Mouse (Mus musculus) MEL (cell line): ENCODE measurements around the gene Klk1b5.

Source experiments
- CTCF ChIP-seq, 3 experiments: IDR thresholded peaks in 2 of 3; conservative IDR thresholded peaks in 1 of 3; 2 replicates each; pipeline ENCODE4 v1.5.1; 2011 to 2012; ENCODE audit warnings: low read length in 3 of 3, low read depth in 2 of 3, mild to moderate bottlenecking in 2 of 3, improper control_type of control experiment in 1 of 3, inconsistent platforms in 1 of 3, mixed read lengths in 1 of 3, moderate library complexity in 1 of 3; ENCODE audit not compliant: control insufficient read depth in 1 of 3, insufficient read depth in 1 of 3, poor library complexity in 1 of 3, severe bottlenecking in 1 of 3
- ELF1 ChIP-seq: IDR thresholded peaks from 2 replicates; pipeline ENCODE4 v1.6.1; 2014; ENCODE audit warnings: low read depth, mild to moderate bottlenecking, inconsistent platforms, low read length, improper control_type of control experiment, moderate library complexity
- EP300 ChIP-seq, 2 experiments: IDR thresholded peaks; 2 replicates each; pipeline ENCODE4 v1.6.1; 2011; ENCODE audit warnings: improper control_type of control experiment in 2 of 2, low read length in 2 of 2, low read depth in 1 of 2, mild to moderate bottlenecking in 1 of 2
- ETS1 ChIP-seq: IDR thresholded peaks from 2 replicates; pipeline ENCODE4 v1.6.1; 2012; ENCODE audit warnings: low read depth, mild to moderate bottlenecking, inconsistent platforms, low read length, improper control_type of control experiment, moderate library complexity
- POLR2A ChIP-seq, 2 experiments: IDR thresholded peaks; 2 replicates each; pipeline ENCODE4 v1.6.1; 2011 to 2012; ENCODE audit warnings: low read length in 2 of 2, mild to moderate bottlenecking in 2 of 2, control low read depth in 1 of 2, improper control_type of control experiment in 1 of 2, low read depth in 1 of 2, moderate library complexity in 1 of 2; ENCODE audit not compliant: control insufficient read depth in 1 of 2, insufficient read depth in 1 of 2, poor library complexity in 1 of 2
- POLR2AphosphoS2 ChIP-seq: IDR thresholded peaks from 2 replicates; pipeline ENCODE4 v1.6.1; 2011; ENCODE audit warnings: low read length, improper control_type of control experiment
- SMC3 ChIP-seq: IDR thresholded peaks from 2 replicates; pipeline ENCODE4 v1.6.1; 2011; ENCODE audit warnings: low read depth, low read length, improper control_type of control experiment
- USF2 ChIP-seq, 2 experiments: IDR thresholded peaks; 2 replicates each; pipeline ENCODE4 v1.6.1; 2011 to 2012; ENCODE audit warnings: improper control_type of control experiment in 2 of 2, low read length in 2 of 2, borderline replicate concordance in 1 of 2, inconsistent platforms in 1 of 2, low read depth in 1 of 2, mild to moderate bottlenecking in 1 of 2; ENCODE audit not compliant: insufficient read depth in 1 of 2
- ZNF384 ChIP-seq: IDR thresholded peaks from 2 replicates; pipeline ENCODE4 v1.6.1; 2012; ENCODE audit warnings: low read depth, mild to moderate bottlenecking, inconsistent platforms, low read length, improper control_type of control experiment

DNA sequence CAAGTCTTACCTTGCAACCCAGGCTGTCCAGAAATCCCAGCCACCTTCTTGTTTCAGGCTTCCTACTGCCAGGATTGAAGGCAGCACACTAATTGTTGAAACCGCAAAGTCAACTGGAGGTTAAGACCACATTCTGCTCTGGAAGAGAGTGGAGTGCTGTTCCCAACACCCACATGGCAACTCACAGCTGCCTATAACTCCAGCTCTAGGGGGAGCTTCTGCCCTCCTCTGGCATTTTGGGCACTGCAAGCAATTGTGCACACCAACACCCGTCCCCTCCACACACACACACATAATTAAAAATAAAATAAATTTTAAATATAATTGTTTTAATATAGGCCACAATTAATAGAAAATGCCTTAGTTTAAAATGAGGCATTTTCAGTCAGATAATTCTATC is 25.4 kb downstream of the Klk1b5 start:
- TF ChIP-seq CTCF (IDR thresholded peaks at IDR 0.05 in 2 of 3, conservative IDR thresholded peaks at IDR 0.05 in 1 of 3; ENCODE audit: control insufficient read depth in 1 of 3, insufficient read depth in 1 of 3, low read depth in 2 of 3, low read length in 3 of 3, poor library complexity in 1 of 3, severe bottlenecking in 1 of 3), result peak in 2 of 3 experiments; percentile 19 to 26; a peak in 1 of 6 replicates
- TF ChIP-seq ELF1, result no peak
- no peak for TF ChIP-seq USF2 (IDR thresholded peaks at IDR 0.05; ENCODE audit: borderline replicate concordance in 1 of 2, insufficient read depth in 1 of 2, low read depth in 1 of 2, low read length in 2 of 2)
- no peak for TF ChIP-seq POLR2A (IDR thresholded peaks at IDR 0.05; ENCODE audit: control insufficient read depth in 1 of 2, insufficient read depth in 1 of 2, low read depth in 1 of 2, low read length in 2 of 2, poor library complexity in 1 of 2)
- TF ChIP-seq EP300 (IDR thresholded peaks at IDR 0.05; ENCODE audit: low read depth in 1 of 2, low read length in 2 of 2), result no peak
- TF ChIP-seq SMC3, result no peak
- TF ChIP-seq POLR2AphosphoS2, result no peak
- no peak for TF ChIP-seq ZNF384
- no peak for TF ChIP-seq ETS1
